Mouse (Mus musculus): ENCODE results near the gene Cdh20. TPM values are rescaled to one million over a fixed set of nuclear protein-coding genes. Genes with fewer than 3 reads are reported as not detected.

Cdh20 gene
- polyA plus RNA-seq (2015; fragmentation: Nextera tagmentation; extraction: Ambion mirVana), result 1.0 and 1.3 TPM in 2 replicates

DNA sequence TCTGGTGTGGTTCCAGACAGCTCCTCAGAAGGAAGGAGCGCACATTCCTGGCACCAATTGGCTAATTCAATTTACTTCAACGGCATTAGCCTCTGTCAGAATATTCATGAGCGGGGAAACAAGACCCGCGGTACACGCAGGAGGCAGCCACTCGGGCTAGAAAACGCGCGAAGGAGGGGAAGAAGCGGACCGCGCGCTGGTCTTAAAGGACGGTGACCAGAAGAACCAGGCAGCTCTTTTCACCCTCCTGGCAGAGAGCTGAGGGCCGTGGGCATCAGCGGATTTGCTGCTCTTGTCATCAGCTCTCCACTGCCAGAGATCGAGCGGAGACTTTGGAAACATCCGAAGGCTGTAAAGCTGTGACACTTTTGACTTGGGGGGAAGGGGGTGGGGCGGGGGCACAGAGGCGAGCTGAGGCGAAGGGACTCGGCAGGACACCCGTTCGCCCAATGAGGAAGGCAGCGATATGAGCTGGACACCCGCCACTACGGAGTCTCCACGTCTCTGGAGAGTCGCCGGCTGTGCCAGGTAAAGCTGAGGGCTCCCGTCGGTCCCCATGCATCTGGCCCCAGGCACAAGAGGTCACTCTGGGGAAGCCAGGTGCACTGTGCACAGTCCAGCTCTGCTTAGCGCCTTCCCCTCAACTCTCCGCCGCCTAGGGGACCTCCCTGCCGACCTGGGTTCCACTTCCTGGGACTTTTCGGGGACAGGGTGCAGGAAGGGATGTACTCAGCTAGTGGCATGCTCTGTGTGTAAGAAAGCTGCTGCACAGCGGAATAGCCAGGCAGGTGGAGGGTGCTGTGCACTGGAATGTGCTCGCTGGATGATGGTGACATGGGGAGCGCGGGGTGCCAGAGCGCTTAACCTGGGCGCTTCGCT is at the start of gene Cdh20:
TSS of gene Cdh20 (plus strand) at position 159 of the 879 bp plus-strand sequence.
- peaks cover 21% of the 10 kb centered on the region for H3K27me3 ChIP-seq
- ATAC-seq, result peak; percentile 82
- under 1% methylated on average over 46 of the region's 46 CpGs for WGBS

DNA sequence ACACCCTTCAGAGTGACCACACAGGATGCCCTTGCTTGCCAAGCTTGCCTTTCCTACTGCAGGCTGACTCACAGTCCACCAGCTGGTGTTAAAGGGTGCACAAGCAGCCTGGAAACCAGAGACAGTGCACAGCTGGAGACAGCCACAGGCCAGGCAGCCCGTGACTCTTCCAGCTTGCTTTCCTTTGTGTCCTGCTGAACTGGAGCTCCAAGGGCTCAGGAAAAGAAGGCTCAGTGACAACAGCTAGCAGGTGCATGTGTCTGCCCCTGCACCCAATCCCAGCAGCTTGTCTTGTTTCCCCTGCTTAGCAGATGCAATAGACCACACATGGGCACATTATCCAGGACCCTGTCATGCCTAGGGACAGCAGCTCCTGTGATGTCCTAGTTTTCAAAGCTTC is 21.5 kb upstream of the Cdh20 start:
- peaks cover 9% of the 10 kb centered on the region for H3K4me1 ChIP-seq (replicated peaks)
- H3K4me2 ChIP-seq (replicated peaks), result no peak overlapping the region
- no peak overlapping the region for H3K9ac ChIP-seq (replicated peaks)
- 0% methylated on average over 1 of the region's 1 CpGs for WGBS
- ATAC-seq, result peak; percentile 92
- H3K9me3 ChIP-seq, result no peaks in the 10 kb centered on the region
- H3K36me3 ChIP-seq, result no peaks in the 10 kb centered on the region
- no peak overlapping the region for H3K27ac ChIP-seq
- H3K27me3 ChIP-seq, result no peaks in the 10 kb centered on the region
- H3K4me3 ChIP-seq (replicated peaks), result no peak overlapping the region

More for the DNA sequence above, at the start of gene Cdh20:
- Histone ChIP-seq H3K9ac (replicated peaks) (peak within 1 kb of the TSS; percentile 78), H3K4me2 (replicated peaks) (peak within 1 kb of the TSS; percentile 99), H3K9me3 (no peaks in the 10 kb centered on the region), H3K36me3 (no peaks in the 10 kb centered on the region), H3K27ac (no peak within 1 kb of the TSS), H3K4me1 (replicated peaks) (peaks cover 21% of the 10 kb centered on the region), H3K4me3 (replicated peaks) (peak within 1 kb of the TSS; percentile 67)

GRCm38 (mm10) chr1:104747438-104747837 is 20.9 kb upstream of the Cdh20 start:
- no peak overlapping the region for H3K27ac ChIP-seq

DNA sequence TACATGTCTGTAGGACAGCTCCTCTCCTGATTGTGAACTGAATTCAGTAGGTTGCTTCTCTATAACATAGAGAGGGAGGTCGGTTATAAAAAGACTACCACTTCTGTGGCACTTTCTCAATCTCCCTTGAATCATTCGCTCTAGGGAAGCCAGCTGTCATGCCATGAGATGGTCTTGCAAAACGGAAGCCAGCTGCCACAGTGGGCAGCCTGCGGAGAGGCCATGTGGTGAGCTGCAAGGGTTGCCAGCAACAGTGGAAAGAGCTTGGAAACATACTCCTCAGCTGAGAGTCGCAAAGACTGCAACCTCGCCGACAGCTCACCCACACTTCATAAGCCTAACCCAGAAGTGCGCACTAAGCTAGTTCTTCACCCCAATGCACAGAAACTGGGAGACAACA is 13.8 kb upstream of the Cdh20 start:
- H3K4me2 ChIP-seq (replicated peaks), result no peak overlapping the region
- WGBS, result 76% methylated on average over 8 of the region's 8 CpGs
- H3K9ac ChIP-seq (replicated peaks), result no peak overlapping the region
- no peaks in the 10 kb centered on the region for H3K27me3 ChIP-seq
- H3K4me1 ChIP-seq (replicated peaks), result no peaks in the 10 kb centered on the region
- H3K36me3 ChIP-seq, result no peaks in the 10 kb centered on the region
- H3K9me3 ChIP-seq, result no peaks in the 10 kb centered on the region
- ATAC-seq, result no peak
- no peak overlapping the region for H3K4me3 ChIP-seq (replicated peaks)
- H3K27ac ChIP-seq, result no peak overlapping the region

More at GRCm38 (mm10) chr1:104747438-104747837, 20.9 kb upstream of the Cdh20 start:
- H3K4me1 ChIP-seq (replicated peaks), result peaks cover 9% of the 10 kb centered on the region
- no peaks in the 10 kb centered on the region for H3K36me3 ChIP-seq
- WGBS, result 52% methylated on average over 4 of the region's 4 CpGs
- no peaks in the 10 kb centered on the region for H3K27me3 ChIP-seq
- H3K4me3 ChIP-seq (replicated peaks), result no peak overlapping the region
- no peaks in the 10 kb centered on the region for H3K9me3 ChIP-seq
- H3K4me2 ChIP-seq (replicated peaks), result no peak overlapping the region
- H3K9ac ChIP-seq (replicated peaks), result no peak overlapping the region
- ATAC-seq, result 0 out of 2 replicates have a peak, but pooled peaks have one; percentile 40

DNA sequence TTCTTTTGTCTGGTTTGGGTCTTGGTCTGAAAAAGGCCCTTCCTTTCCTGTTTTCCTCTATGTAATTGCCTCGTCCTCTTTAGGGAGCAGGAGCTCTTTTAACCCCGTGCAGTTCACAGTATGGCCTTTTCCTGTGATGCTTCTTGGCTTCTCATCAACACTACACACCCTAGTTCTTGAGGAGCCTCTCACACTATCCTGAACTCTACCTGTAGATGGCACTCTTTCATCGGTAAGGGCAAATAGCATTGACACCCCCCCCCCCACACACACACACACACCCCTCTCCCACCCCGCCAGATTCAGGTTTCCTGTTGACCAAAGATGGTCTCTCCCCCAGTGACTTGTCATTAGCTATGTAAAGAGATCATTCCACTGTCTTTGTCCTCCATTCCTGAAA is 12.4 kb upstream of the Cdh20 start:
- Histone ChIP-seq H3K27me3 (no peaks in the 10 kb centered on the region), H3K9me3 (no peaks in the 10 kb centered on the region), H3K4me3 (replicated peaks) (no peak overlapping the region), H3K4me2 (replicated peaks) (no peak overlapping the region), H3K27ac (no peak overlapping the region), H3K9ac (replicated peaks) (no peak overlapping the region), H3K36me3 (no peaks in the 10 kb centered on the region), H3K4me1 (replicated peaks) (no peaks in the 10 kb centered on the region)
- no peak for ATAC-seq
- 40% methylated on average over 4 of the region's 4 CpGs for WGBS

- WGBS, result under 1% methylated on average over 12 of the region's 12 CpGs
- H3K9me3 ChIP-seq, result no peaks in the 10 kb centered on the region
- peak overlapping the region; percentile 99 for H3K4me2 ChIP-seq (replicated peaks)
- H3K27ac ChIP-seq, result no peak overlapping the region
- H3K4me1 ChIP-seq (replicated peaks), result peaks cover 21% of the 10 kb centered on the region
- H3K9ac ChIP-seq (replicated peaks), result peak overlapping the region; percentile 78
- no peaks in the 10 kb centered on the region for H3K36me3 ChIP-seq
- H3K27me3 ChIP-seq, result peaks cover 21% of the 10 kb centered on the region
- peak overlapping the region; percentile 67 for H3K4me3 ChIP-seq (replicated peaks)
- peak; percentile 79 for ATAC-seq
These were observed 900 bp downstream of the Cdh20 start for GRCm38 (mm10) chr1:104769250-104769607.

DNA sequence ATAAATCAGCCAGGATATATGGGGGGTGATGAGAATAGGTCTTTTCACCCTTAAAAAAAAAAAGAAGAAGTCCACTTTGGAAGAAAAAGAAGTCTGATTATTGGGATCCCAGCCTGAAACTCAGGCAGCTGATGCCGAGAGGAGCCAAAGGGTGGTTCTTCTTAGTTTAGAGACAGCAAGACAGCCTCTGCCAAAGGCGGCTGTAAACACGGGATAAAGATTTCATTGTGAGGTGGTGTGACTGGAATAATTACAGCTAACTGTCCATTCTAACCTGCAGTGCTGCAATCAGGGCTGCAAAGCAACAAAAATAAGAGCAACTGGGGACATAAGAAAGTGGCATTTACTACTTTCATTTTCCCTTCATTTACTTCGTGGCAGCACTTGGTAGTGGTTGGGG is 3.6 kb downstream of the Cdh20 start:
- Histone ChIP-seq H3K27ac (no peak overlapping the region), H3K27me3 (peaks cover 19% of the 10 kb centered on the region), H3K36me3 (no peaks in the 10 kb centered on the region), H3K4me3 (replicated peaks) (no peak overlapping the region), H3K9ac (replicated peaks) (no peak overlapping the region), H3K4me2 (replicated peaks) (no peak overlapping the region), H3K4me1 (replicated peaks) (peaks cover 21% of the 10 kb centered on the region), H3K9me3 (no peaks in the 10 kb centered on the region)
- 50% methylated on average over 4 of the region's 4 CpGs for WGBS
- ATAC-seq, result no peak

- Histone ChIP-seq H3K4me3 (replicated peaks) (no peak overlapping the region), H3K4me2 (replicated peaks) (no peak overlapping the region), H3K27me3 (peaks cover 9% of the 10 kb centered on the region), H3K9ac (replicated peaks) (no peak overlapping the region), H3K4me1 (replicated peaks) (peaks cover 16% of the 10 kb centered on the region), H3K36me3 (no peaks in the 10 kb centered on the region), H3K9me3 (no peaks in the 10 kb centered on the region), H3K27ac (no peak overlapping the region)
- WGBS, result 90% methylated on average over 2 of the region's 2 CpGs
- ATAC-seq, result no peak
These were observed 4.9 kb downstream of the Cdh20 start for GRCm38 (mm10) chr1:104773207-104773606.

GRCm38 (mm10) chr1:104793488-104793887 is 25.2 kb downstream of the Cdh20 start:
- no peak for ATAC-seq
- H3K4me1 ChIP-seq (replicated peaks), result peaks cover 15% of the 10 kb centered on the region
- no peak overlapping the region for H3K4me3 ChIP-seq (replicated peaks)
- H3K9me3 ChIP-seq, result no peaks in the 10 kb centered on the region
- H3K36me3 ChIP-seq, result no peaks in the 10 kb centered on the region
- H3K27me3 ChIP-seq, result no peaks in the 10 kb centered on the region
- WGBS, result 44% methylated on average over 3 of the region's 3 CpGs
- no peak overlapping the region for H3K4me2 ChIP-seq (replicated peaks)
- H3K27ac ChIP-seq, result no peak overlapping the region
- no peak overlapping the region for H3K9ac ChIP-seq (replicated peaks)

GRCm38 (mm10) chr1:104796146-104796545 is 27.8 kb downstream of the Cdh20 start:
- Histone ChIP-seq H3K27me3 (no peaks in the 10 kb centered on the region), H3K27ac (no peak overlapping the region)
- ATAC-seq, result no peak

DNA sequence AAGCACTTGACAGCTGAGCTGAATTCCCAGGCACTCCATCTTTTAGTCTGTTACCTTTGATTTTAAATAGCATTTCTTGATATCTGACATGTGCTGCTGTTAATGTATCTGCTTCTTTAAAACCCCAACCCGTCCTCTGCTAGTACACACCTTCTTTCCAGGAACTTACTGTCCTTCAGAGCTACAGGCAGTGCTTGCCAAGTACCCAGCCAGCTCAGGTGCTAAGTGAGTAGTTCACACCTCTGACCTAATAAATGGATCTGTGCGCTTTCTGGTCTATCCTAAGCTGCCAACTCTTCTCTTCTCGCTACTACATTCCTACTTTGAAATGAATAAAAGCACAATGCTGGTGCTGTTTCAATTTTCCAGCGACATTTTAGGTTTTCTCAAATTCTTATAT is 28.8 kb downstream of the Cdh20 start:
- 89% methylated on average over 4 of the region's 4 CpGs for WGBS
- no peaks in the 10 kb centered on the region for H3K9me3 ChIP-seq
- peaks cover 15% of the 10 kb centered on the region for H3K4me1 ChIP-seq (replicated peaks)
- H3K36me3 ChIP-seq, result no peaks in the 10 kb centered on the region
- H3K27ac ChIP-seq, result no peak overlapping the region
- no peak overlapping the region for H3K4me2 ChIP-seq (replicated peaks)
- 0 out of 2 replicates have a peak, but pooled peaks cover 2% of the 10 kb centered on the region for H3K27me3 ChIP-seq
- no peak for ATAC-seq
- H3K9ac ChIP-seq (replicated peaks), result no peak overlapping the region
- H3K4me3 ChIP-seq (replicated peaks), result no peak overlapping the region

More at GRCm38 (mm10) chr1:104796146-104796545, 27.8 kb downstream of the Cdh20 start:
- no peak overlapping the region for H3K4me2 ChIP-seq (replicated peaks)
- H3K9ac ChIP-seq (replicated peaks), result no peak overlapping the region
- WGBS, result 56% methylated on average over 3 of the region's 3 CpGs
- H3K36me3 ChIP-seq, result no peaks in the 10 kb centered on the region
- peaks cover 15% of the 10 kb centered on the region for H3K4me1 ChIP-seq (replicated peaks)
- no peak overlapping the region for H3K4me3 ChIP-seq (replicated peaks)
- no peaks in the 10 kb centered on the region for H3K9me3 ChIP-seq

- H3K36me3 ChIP-seq, result no peaks in the 10 kb centered on the region
- H3K27ac ChIP-seq, result no peak overlapping the region
- ATAC-seq, result no peak
- no peak overlapping the region for H3K9ac ChIP-seq (replicated peaks)
- H3K4me2 ChIP-seq (replicated peaks), result no peak overlapping the region
- 94% methylated on average over 6 of the region's 6 CpGs for WGBS
- H3K9me3 ChIP-seq, result no peaks in the 10 kb centered on the region
- H3K27me3 ChIP-seq, result 0 out of 2 replicates have a peak, but pooled peaks cover 2% of the 10 kb centered on the region
- H3K4me1 ChIP-seq (replicated peaks), result 0 out of 2 replicates have a peak, but pooled peaks cover 4% of the 10 kb centered on the region
- no peak overlapping the region for H3K4me3 ChIP-seq (replicated peaks)
These were observed 36.4 kb downstream of the Cdh20 start for GRCm38 (mm10) chr1:104804746-104805145.
